8 mouse cellular contexts compared by ENCODE assay signal in genomic region chr17:88598570-88599368, GRCm38 (mm10). TPM values are rescaled to one million over a fixed set of nuclear protein-coding genes. Genes with fewer than 3 reads are reported as not detected.
DNase-seq lines count a peak whose midpoint lies in the region; ATAC-seq and TF ChIP-seq lines count a peak whose summit lies in the region.

No protein-coding gene starts in this region.

- no peak overlapping the region for H3K4me3 ChIP-seq in liver, adult 2 months (ENCODE audit: insufficient read depth, low read depth, low read length)
- H3K4me3 ChIP-seq in forebrain, embryonic 11.5 days (ENCODE audit: low read depth, low read length) = no peak overlapping the region
- H3K4me3 ChIP-seq in neural tube, embryonic 14.5 days (ENCODE audit: low read depth, low read length) = no peak overlapping the region

- H3K27ac ChIP-seq in liver, adult 2 months (replicated peaks; ENCODE audit: insufficient read depth, low read depth, low read length) = peak overlapping the region; percentile 8; the same call in 1 of the 2 replicates
- H3K27ac ChIP-seq in forebrain, embryonic 11.5 days (ENCODE audit: low read depth, low read length) = no peak overlapping the region; the same call in 1 of the 2 replicates
- H3K27ac ChIP-seq in neural tube, embryonic 14.5 days (ENCODE audit: low read depth, low read length) = 0 out of 2 replicates have a peak overlapping the region, but pooled peaks have one; percentile 4

- TF ChIP-seq POLR2A in liver, adult 2 months (IDR thresholded peaks at IDR 0.05; ENCODE audit: extremely low read depth, insufficient read depth, low read length) = no peak

- no peaks in the 10 kb centered on the region; the same call in 1 of the 2 replicates for H3K79me2 ChIP-seq in liver, adult 2 months (ENCODE audit: control insufficient read depth, insufficient read depth, low read length)

- peaks cover 12% of the 10 kb centered on the region for H3K4me1 ChIP-seq in liver, adult 2 months (ENCODE audit: control insufficient read depth, insufficient read depth, low read length)
- peaks cover 6% of the 10 kb centered on the region; the same call in 1 of the 2 replicates for H3K4me1 ChIP-seq in forebrain, embryonic 11.5 days (replicated peaks; ENCODE audit: control insufficient read depth, insufficient read depth, low read length)
- 0 out of 2 replicates have a peak, but pooled peaks cover 5% of the 10 kb centered on the region for H3K4me1 ChIP-seq in neural tube, embryonic 14.5 days (ENCODE audit: control insufficient read depth, insufficient read depth, low read length)

- no peaks in the 10 kb centered on the region for H3K9me3 ChIP-seq in forebrain, embryonic 11.5 days (ENCODE audit: control insufficient read depth, low read length)
- H3K9me3 ChIP-seq in neural tube, embryonic 14.5 days (ENCODE audit: control insufficient read depth, low read length) = no peaks in the 10 kb centered on the region

- no peaks in the 10 kb centered on the region for H3K36me3 ChIP-seq in liver, adult 2 months (ENCODE audit: control insufficient read depth, insufficient read depth, low read length)
- H3K36me3 ChIP-seq in forebrain, embryonic 11.5 days (ENCODE audit: control insufficient read depth, insufficient read depth, low read length) = no peaks in the 10 kb centered on the region
- H3K36me3 ChIP-seq in neural tube, embryonic 14.5 days (ENCODE audit: control insufficient read depth, insufficient read depth, low read length) = no peaks in the 10 kb centered on the region

- H3K9ac ChIP-seq in liver, adult 2 months (ENCODE audit: low read depth, low read length) = 0 out of 2 replicates have a peak overlapping the region, but pooled peaks have one; percentile 2
- no peak overlapping the region; the same call in 1 of the 2 replicates for H3K9ac ChIP-seq in forebrain, embryonic 11.5 days (ENCODE audit: low read length)
- peak overlapping the region; percentile 8; the same call in 1 of the 2 replicates for H3K9ac ChIP-seq in neural tube, embryonic 14.5 days (replicated peaks; ENCODE audit: low read depth, low read length)

- DNase-seq in liver, adult 2 months (ENCODE audit: extremely low read depth, low read depth, low spot score) = no peak
- DNase-seq in liver = no peak
- no peak for DNase-seq in forebrain, embryonic 11.5 days (ENCODE audit: low spot score)
- DNase-seq in kidney, postnatal 36 days = peak; percentile 11 to 14
- no peak for DNase-seq in right cerebral cortex, adult 18-20 months
- DNase-seq in layer of hippocampus, adult 8-10 months (ENCODE audit: low spot score in 2 of 2) = no peak
- DNase-seq in cerebellum, adult 8-10 months = no peak

- 35% methylated on average over 14 of the region's 14 CpGs for WGBS in liver, adult 2 months
- 24% methylated on average over 14 of the region's 14 CpGs for WGBS in forebrain, embryonic 11.5 days
- 11% methylated on average over 14 of the region's 14 CpGs for WGBS in neural tube, embryonic 14.5 days

- no peak for ATAC-seq in forebrain, embryonic 11.5 days (replicated peaks; ENCODE audit: low FRiP score)
- no peak for ATAC-seq in neural tube, embryonic 14.5 days (ENCODE audit: low read depth)

- TF ChIP-seq CTCF in liver, adult 2 months (IDR thresholded peaks at IDR 0.05; ENCODE audit: low read depth, low read length) = no peak

- H3K27me3 ChIP-seq in liver, adult 2 months (ENCODE audit: control insufficient read depth, insufficient read depth, low read length) = no peaks in the 10 kb centered on the region
- no peaks in the 10 kb centered on the region for H3K27me3 ChIP-seq in forebrain, embryonic 11.5 days (ENCODE audit: control insufficient read depth, insufficient read depth, low read length)
- no peaks in the 10 kb centered on the region for H3K27me3 ChIP-seq in neural tube, embryonic 14.5 days (ENCODE audit: control insufficient read depth, insufficient read depth, low read length)

- peak overlapping the region; percentile 83; the same call in 1 of the 2 replicates for H3K4me2 ChIP-seq in forebrain, embryonic 11.5 days (ENCODE audit: low read depth, low read length, severe bottlenecking)
- peak overlapping the region; percentile 90; the same call in 1 of the 2 replicates for H3K4me2 ChIP-seq in neural tube, embryonic 14.5 days (ENCODE audit: low read depth, low read length)

RNA-seq across cellular contexts. Expression of gene Ston1, which starts 1.3 kb away (rescaled TPM):
- 2.5 and 5.3 TPM in 2 replicates for total RNA-seq in liver, adult 2 months (2014; rRNA removed)
- 5.1 and 5.8 TPM in 2 replicates for polyA plus RNA-seq in liver, adult 2 months (2012; rRNA removed)
- 3.4 and 4.9 TPM in 2 replicates for polyA plus RNA-seq in forebrain, embryonic 11.5 days (2014; fragmentation: Nextera tagmentation; extraction: Ambion mirVana)
- polyA plus RNA-seq in neural tube, embryonic 14.5 days (2014; fragmentation: Nextera tagmentation; extraction: Ambion mirVana) = 1.8 and 2.7 TPM in 2 replicates
- total RNA-seq in layer of hippocampus, adult 8-10 months (2022) = 10 to 100 TPM; 11.3 to 16.7 (median 15.4) TPM

Comparison
In these comparisons a context has a peak if more than half of its experiments do, and no peak if none do; other contexts are left out.
1. DNase-seq: peak in kidney, postnatal 36 days (2 of 2); none in liver, adult 2 months (single experiment), liver (single experiment), forebrain, embryonic 11.5 days (single experiment), right cerebral cortex, adult 18-20 months (single experiment), layer of hippocampus, adult 8-10 months (0 of 2) and cerebellum, adult 8-10 months (single experiment).